Mouse (Mus musculus) forebrain, embryonic 13.5 days (tissue): ENCODE measurements around the gene Basp1. TPM values are rescaled to one million over a fixed set of nuclear protein-coding genes. Genes with fewer than 3 reads are reported as not detected.

Source experiments
- ATAC-seq: fragments of 200-750 bp; cut with Nextera tagmentation; 2 replicates; pipeline ENCODE4 v1.8.0; 2017
- H3K27ac ChIP-seq: fragments of 300-500 bp; sonication (generic); 2 replicates; pipeline ENCODE4 v1.5.1; 2015; ENCODE audit warnings: inconsistent platforms, mild to moderate bottlenecking, moderate library complexity
- H3K27me3 ChIP-seq: fragments of 300-500 bp; sonication (generic); 2 replicates; pipeline ENCODE4 v1.6.1; 2015; ENCODE audit warnings: mild to moderate bottlenecking, inconsistent platforms
- H3K36me3 ChIP-seq: fragments of 300-500 bp; sonication (generic); 2 replicates; pipeline ENCODE4 v1.6.1; 2015; ENCODE audit warnings: mild to moderate bottlenecking, inconsistent platforms; ENCODE audit not compliant: poor library complexity, severe bottlenecking
- H3K4me1 ChIP-seq: fragments of 300-500 bp; sonication (generic); 2 replicates; pipeline ENCODE4 v1.6.1; 2015; ENCODE audit warnings: inconsistent platforms
- H3K4me2 ChIP-seq: fragments of 300-500 bp; sonication (generic); 2 replicates; pipeline ENCODE4 v1.6.1; 2015; ENCODE audit warnings: inconsistent platforms, mild to moderate bottlenecking, moderate library complexity
- H3K4me3 ChIP-seq: fragments of 300-500 bp; sonication (generic); 2 replicates; pipeline ENCODE4 v1.5.1; 2015; ENCODE audit warnings: mild to moderate bottlenecking, inconsistent platforms
- H3K9ac ChIP-seq: fragments of 300-500 bp; sonication (generic); 2 replicates; pipeline ENCODE4 v1.6.1; 2015; ENCODE audit warnings: mild to moderate bottlenecking, inconsistent platforms
- H3K9me3 ChIP-seq: fragments of 300-500 bp; sonication (generic); replicated peaks from 2 replicates; pipeline ENCODE4 v1.6.1; 2016; ENCODE audit warnings: inconsistent platforms
- WGBS: fragments of 180-500 bp; shearing (Covaris S2); methylation state at CpG from one replicate; pipeline ENCODE4 v1.1.7; 2015; 5-methylcytosine and 5-hydroxymethylcytosine counted together
- polyA plus RNA-seq: library from polyadenylated mRNA; unstranded; fragments of >200 nt; fragmentation: Nextera tagmentation; extraction: Ambion mirVana; gene quantifications from 2 replicates; pipeline ENCODE4 v1.2.1, GENCODE M21; 2015

The Basp1 gene
- polyA plus RNA-seq, 1 experiment from 2014 or later = 164 TPM

DNA sequence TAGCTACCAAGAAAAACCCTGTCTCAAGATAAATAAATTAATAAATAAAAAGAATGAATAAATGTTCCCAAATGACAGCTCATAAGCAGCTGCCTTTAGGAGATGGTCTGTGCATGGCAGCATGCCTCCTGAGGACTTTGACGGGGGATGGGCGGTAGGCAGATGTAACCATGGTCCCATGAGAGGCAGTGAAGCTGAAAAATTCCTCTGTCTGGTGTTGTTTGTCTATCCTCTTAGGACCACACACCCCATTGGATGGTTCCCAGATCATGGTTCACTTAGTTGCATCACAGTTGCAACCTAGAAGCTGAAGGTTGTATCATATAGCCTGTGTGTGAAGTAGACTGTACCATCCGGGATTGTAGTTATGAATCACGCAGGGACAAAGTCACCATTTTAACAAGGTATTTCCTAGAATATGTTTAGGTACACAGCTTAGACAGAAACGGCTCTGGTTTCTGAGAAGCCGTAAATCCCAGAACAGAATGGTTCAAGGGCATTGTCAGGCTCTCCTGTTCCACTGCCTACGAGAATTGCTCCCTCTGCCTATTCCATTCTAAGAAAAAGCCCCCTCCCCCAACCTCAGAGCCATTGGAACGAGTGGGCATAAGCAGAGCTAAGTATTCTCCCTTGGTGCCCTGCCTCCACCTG, 29.7 kb upstream of the Basp1 start:
- WGBS = 84% methylated on average over 8 of the region's 8 CpGs
- peaks cover 43% of the 10 kb centered on the region for H3K27me3 ChIP-seq
- H3K4me1 ChIP-seq = peaks cover 7% of the 10 kb centered on the region; the same call in 1 of the 2 replicates
- no peaks in the 10 kb centered on the region for H3K36me3 ChIP-seq
- no peak overlapping the region for H3K9ac ChIP-seq
- no peak overlapping the region for H3K4me3 ChIP-seq
- no peak overlapping the region for H3K27ac ChIP-seq
- no peaks in the 10 kb centered on the region for H3K9me3 ChIP-seq
- no peak for ATAC-seq
- no peak overlapping the region for H3K4me2 ChIP-seq

DNA sequence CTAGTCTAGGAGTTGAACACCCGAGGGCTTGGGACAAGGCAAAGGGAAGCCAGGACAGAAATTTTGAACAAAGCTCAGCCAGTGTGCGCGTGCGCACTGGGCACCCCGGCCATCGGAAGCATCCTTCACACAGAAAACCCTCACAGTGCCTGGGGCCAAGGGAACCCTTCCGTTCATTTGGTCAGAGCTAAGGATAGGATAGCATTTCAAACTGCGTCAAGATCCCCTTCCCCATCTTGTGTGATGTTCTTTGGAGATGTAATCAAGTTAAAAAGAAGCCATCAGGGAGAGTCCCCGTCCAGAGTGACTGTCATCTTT, 28.3 kb upstream of the Basp1 start:
- no peak for ATAC-seq
- Histone ChIP-seq H3K27ac (no peak overlapping the region), H3K4me1 (peaks cover 7% of the 10 kb centered on the region; the same call in 1 of the 2 replicates), H3K36me3 (no peaks in the 10 kb centered on the region), H3K27me3 (peaks cover 35% of the 10 kb centered on the region), H3K9ac (no peak overlapping the region), H3K4me2 (no peak overlapping the region), H3K9me3 (no peaks in the 10 kb centered on the region), H3K4me3 (no peak overlapping the region)
- WGBS = 79% methylated on average over 9 of the region's 9 CpGs

DNA sequence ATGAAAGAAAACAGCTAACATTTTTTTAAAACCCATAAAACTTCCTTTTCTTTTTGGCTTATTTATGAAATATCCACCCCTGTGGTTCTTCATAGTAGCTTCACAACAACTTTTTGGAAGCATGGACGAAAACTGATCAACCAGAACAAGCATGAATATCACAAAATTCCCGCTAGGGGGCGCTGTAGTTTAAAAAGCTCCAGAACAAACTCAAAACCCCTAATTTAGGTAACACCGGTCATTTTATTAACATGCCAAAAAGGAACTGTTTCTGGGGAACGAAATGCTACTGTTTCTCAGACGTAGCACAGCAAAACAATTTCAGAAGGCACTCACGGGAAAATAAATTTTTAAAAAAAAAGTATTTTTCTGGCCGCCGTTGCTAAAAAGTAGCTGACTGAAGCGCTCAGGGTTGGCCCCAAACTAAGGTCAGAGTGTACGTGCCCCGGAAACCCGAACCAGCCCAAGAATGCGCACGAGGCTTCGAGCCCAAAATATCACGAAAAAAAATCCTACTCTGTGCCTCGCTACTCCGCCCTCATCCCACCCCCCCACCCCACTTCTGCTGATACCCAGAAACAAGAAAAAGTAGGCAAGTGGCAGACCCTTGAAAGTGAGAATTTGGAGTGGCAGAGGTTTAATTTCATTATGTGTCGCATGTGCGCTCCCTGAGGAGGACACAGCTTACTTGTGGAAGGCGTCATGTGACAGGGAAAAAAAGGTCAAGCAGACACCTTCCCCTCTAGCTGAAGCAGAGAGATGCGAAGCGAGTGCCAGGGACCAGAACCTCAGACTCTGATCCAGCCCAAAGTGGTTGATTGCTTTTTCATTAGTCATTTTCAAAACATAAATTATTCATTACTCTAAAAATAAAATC, 27.7 kb upstream of the Basp1 start:
- Histone ChIP-seq H3K27ac (no peak overlapping the region), H3K4me3 (no peak overlapping the region), H3K27me3 (peaks cover 35% of the 10 kb centered on the region), H3K4me2 (peak overlapping the region; percentile 28; the same call in 1 of the 2 replicates), H3K4me1 (peaks cover 7% of the 10 kb centered on the region; the same call in 1 of the 2 replicates), H3K9ac (no peak overlapping the region), H3K36me3 (no peaks in the 10 kb centered on the region), H3K9me3 (no peaks in the 10 kb centered on the region)
- 21% methylated on average over 24 of the region's 24 CpGs for WGBS
- peak; percentile 30; the same call in 1 of the 2 replicates for ATAC-seq

DNA sequence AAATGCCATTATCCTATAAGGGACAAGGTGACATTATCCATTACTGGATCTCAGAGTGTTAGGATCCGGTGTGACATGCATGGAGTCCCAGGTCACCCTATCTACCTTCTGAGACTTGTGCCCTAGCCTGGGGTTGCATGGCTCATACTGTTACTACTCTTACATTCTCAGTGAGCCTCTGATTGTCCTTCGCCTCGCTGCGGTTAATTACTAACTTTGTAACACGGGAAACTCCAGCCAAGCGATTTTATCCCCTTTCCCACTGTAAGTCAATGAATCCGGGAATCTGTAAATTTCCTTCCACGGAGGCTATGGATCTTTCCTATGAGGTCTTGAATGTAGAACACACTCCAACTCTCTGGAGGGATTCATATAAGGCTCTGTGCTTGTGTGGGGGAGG, 26.8 kb upstream of the Basp1 start:
- no peak overlapping the region for H3K4me2 ChIP-seq
- no peak overlapping the region for H3K4me3 ChIP-seq
- H3K4me1 ChIP-seq = no peaks in the 10 kb centered on the region
- no peak for ATAC-seq
- no peaks in the 10 kb centered on the region for H3K36me3 ChIP-seq
- 78% methylated on average over 8 of the region's 8 CpGs for WGBS
- no peak overlapping the region for H3K9ac ChIP-seq
- H3K9me3 ChIP-seq = no peaks in the 10 kb centered on the region
- no peak overlapping the region for H3K27ac ChIP-seq
- peaks cover 33% of the 10 kb centered on the region for H3K27me3 ChIP-seq

DNA sequence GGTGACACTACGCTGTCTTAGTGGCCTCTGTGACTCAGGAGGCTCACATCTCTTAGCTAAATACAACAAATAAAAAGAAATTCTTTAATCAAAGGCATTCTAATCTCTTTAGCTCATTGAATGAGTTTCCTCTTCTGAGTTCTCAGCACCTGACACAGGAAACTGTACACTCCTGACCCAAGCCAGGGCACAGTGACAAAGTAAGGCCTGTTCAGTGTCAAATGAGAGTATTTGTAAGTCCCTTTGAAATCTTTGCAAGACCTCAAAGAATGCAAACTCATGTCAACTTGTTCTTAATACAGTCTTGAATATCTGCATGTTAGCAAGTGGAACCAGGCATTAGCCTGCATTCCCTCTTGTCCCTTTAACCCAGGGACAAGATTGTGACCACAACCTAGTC, 18.8 kb upstream of the Basp1 start:
- no peaks in the 10 kb centered on the region for H3K9me3 ChIP-seq
- 31% methylated on average over 1 of the region's 1 CpGs for WGBS
- no peak for ATAC-seq

DNA sequence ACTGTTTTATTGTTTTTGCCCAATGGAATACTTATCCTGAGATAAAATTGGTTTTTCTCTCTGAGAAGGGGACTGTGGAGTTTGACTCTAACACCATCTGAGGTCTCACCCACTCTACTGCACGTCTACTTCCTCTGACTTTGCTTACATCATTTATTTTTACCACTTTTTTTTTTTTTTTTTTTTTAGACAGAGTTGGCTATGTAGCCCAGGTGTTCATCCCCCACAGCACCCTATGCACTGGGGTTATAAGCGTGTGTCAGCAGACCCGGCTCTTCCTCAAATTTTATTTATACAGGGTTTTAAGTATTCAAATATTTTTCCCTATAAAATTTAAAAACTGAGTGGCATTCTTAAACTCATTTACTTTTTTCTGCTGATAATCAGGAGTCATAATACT, 16.6 kb upstream of the Basp1 start:
- no peak overlapping the region for H3K4me2 ChIP-seq
- H3K4me3 ChIP-seq = no peak overlapping the region
- H3K27ac ChIP-seq = no peak overlapping the region
- H3K36me3 ChIP-seq = no peaks in the 10 kb centered on the region
- 86% methylated on average over 3 of the region's 3 CpGs for whole genome bisulfite sequencing
- no peak overlapping the region for H3K9ac ChIP-seq
- ATAC-seq = no peak
- no peaks in the 10 kb centered on the region for H3K27me3 ChIP-seq
- no peaks in the 10 kb centered on the region for H3K9me3 ChIP-seq
- no peaks in the 10 kb centered on the region for H3K4me1 ChIP-seq

More for the DNA sequence above, 18.8 kb upstream of the Basp1 start:
- Histone ChIP-seq H3K4me1 (no peaks in the 10 kb centered on the region), H3K4me2 (no peak overlapping the region), H3K27me3 (no peaks in the 10 kb centered on the region), H3K27ac (no peak overlapping the region), H3K9ac (no peak overlapping the region), H3K4me3 (no peak overlapping the region), H3K36me3 (no peaks in the 10 kb centered on the region)

DNA sequence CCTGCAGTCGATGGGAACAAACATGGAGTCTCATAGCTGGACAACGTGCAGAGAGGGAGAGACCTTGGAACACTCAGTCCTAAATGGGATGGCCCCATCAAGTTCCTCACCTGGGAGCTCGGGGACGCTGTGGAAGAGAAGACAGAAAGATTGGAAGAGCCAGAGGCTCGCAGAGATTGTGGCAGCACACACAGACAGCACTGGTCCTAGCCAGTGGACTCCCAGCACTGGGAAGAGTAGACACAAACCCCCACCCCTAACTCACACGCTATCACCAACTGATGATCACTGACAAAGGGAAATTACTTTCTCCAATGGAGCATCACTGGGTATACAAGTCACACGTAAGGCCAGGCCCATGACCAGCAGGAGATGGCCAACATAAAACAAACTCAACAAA, 15.4 kb upstream of the Basp1 start:
- peak; percentile 16; the same call in 1 of the 2 replicates for ATAC-seq
- WGBS = 67% methylated on average over 7 of the region's 7 CpGs
- Histone ChIP-seq H3K36me3 (no peaks in the 10 kb centered on the region), H3K4me1 (no peaks in the 10 kb centered on the region), H3K27me3 (no peaks in the 10 kb centered on the region), H3K27ac (no peak overlapping the region), H3K9ac (no peak overlapping the region), H3K4me3 (no peak overlapping the region), H3K4me2 (no peak overlapping the region), H3K9me3 (no peaks in the 10 kb centered on the region)

DNA sequence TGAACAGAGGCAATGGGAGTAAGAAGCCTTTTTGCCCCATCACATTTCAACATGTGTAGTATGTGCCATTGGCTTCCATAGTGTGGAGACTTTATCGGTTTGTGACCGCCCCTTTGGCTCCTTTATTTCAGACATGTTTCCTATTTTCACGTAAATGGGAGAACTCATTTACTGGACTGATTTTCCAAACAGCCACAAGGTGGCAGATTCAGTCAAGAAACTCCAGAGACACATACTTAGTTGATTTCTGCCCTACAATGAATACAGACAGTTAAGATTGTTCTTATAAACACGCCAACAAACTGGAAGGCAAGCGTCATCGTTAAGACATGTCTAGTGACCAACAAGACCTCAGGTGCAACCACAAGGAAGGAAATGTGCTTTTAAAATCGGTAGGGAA, 15.0 kb upstream of the Basp1 start:
- WGBS = 47% methylated on average over 7 of the region's 7 CpGs
- no peak overlapping the region for H3K27ac ChIP-seq

DNA sequence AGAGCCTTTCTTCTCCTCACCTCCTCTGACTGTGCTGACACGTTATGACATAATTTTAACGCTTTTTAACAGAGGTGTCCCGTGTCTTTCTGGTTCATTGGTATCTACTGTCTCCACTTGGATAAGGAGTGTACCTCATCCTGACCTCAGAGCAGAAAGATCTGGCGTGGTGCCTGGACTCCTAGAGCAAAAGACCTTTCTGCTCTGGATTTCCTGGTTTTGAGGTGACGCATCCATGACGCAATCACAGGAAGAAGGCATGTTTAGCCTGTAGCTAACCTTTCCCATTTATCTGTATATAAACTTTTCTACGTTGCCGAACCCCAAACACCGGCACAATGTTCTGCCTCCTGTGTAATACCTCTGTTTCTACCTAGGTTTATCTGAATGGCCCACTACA, 6.7 kb upstream of the Basp1 start:
- Histone ChIP-seq H3K4me3 (no peak overlapping the region), H3K36me3 (0 out of 2 replicates have a peak, but pooled peaks cover 10% of the 10 kb centered on the region), H3K27me3 (no peaks in the 10 kb centered on the region), H3K4me2 (no peak overlapping the region), H3K27ac (no peak overlapping the region), H3K4me1 (peaks cover 29% of the 10 kb centered on the region), H3K9me3 (no peaks in the 10 kb centered on the region), H3K9ac (no peak overlapping the region)
- 94% methylated on average over 9 of the region's 9 CpGs for WGBS
- no peak for ATAC-seq

More for the DNA sequence above, 15.0 kb upstream of the Basp1 start:
- ATAC-seq = peak; percentile 65; the same call in 1 of the 2 replicates
- Histone ChIP-seq H3K4me3 (no peak overlapping the region), H3K27me3 (no peaks in the 10 kb centered on the region), H3K4me2 (no peak overlapping the region), H3K36me3 (no peaks in the 10 kb centered on the region), H3K9ac (no peak overlapping the region), H3K4me1 (no peaks in the 10 kb centered on the region), H3K9me3 (no peaks in the 10 kb centered on the region)

DNA sequence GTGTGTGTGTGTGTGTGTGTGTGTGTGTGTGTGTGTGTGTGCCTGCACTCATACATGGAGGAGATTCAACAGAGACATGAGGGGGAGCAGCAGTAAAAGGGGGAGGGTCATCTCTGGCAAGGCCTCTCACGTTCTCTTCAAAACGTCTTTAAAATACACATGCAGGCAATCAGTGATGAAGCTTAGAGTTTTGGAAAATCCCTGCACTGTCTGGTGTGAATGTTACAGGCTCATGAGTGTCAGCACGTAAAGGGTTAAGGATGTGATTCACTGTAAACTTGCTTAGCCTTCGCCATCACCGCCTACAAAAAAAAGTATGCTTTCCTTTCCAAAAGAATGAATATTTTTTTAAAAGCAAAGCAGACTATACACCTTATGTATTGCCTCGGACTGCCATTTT, 2.8 kb upstream of the Basp1 start:
- Histone ChIP-seq H3K4me1 (peaks cover 27% of the 10 kb centered on the region), H3K36me3 (0 out of 2 replicates have a peak, but pooled peaks cover 6% of the 10 kb centered on the region), H3K9ac (peak overlapping the region; percentile 100), H3K27me3 (no peaks in the 10 kb centered on the region), H3K9me3 (no peaks in the 10 kb centered on the region), H3K4me2 (peak overlapping the region; percentile 71), H3K4me3 (peak overlapping the region; percentile 93), H3K27ac (peak overlapping the region; percentile 31; the same call in 1 of the 2 replicates)
- ATAC-seq = no peak
- WGBS = 37% methylated on average over 6 of the region's 6 CpGs

DNA sequence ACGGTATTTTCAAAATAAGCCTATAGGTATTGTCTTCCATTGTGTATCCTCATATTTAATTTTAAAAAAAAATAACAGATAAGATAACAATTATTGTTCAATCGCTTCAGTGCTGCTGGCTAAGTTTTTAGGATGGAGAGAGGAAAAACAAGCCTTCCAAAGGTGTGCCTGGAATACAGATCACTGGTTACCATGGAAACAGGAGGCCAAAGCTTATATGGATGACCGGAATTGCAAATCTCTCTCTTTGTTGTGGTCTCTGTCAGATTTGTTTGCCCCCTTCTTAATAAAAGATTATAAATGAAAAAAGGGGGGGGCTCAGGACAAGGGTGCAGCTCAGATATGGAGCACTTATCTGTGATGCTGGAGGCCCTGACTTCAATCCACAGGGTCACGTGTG, 2.4 kb upstream of the Basp1 start:
- H3K9ac ChIP-seq = peak overlapping the region; percentile 100
- no peaks in the 10 kb centered on the region for H3K27me3 ChIP-seq
- H3K27ac ChIP-seq = peak overlapping the region; percentile 31; the same call in 1 of the 2 replicates
- H3K9me3 ChIP-seq = no peaks in the 10 kb centered on the region
- 36% methylated on average over 4 of the region's 4 CpGs for WGBS
- H3K4me3 ChIP-seq = peak overlapping the region; percentile 93
- peak overlapping the region; percentile 71 for H3K4me2 ChIP-seq
- no peak for ATAC-seq
- 0 out of 2 replicates have a peak, but pooled peaks cover 6% of the 10 kb centered on the region for H3K36me3 ChIP-seq
- H3K4me1 ChIP-seq = peaks cover 31% of the 10 kb centered on the region

DNA sequence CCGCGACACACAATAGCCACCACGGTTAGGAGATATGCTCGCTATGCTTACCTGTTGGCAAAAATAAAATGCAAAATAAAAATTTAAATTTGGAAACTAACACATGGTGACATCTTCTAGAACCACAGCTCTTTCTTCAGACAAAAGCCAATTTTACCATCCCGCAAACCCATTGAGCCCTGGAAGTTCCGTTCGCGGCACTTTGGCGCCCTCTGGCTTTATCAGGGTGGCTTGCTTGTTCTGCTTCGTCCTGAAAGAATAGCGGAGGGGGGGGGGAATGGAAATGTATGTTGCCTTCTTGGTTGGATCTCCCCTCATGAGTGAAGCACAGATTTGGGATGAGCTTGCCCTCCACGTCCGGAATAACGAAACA, 1.2 kb upstream of the Basp1 start:
- Histone ChIP-seq H3K27ac (peak overlapping the region; percentile 99), H3K4me2 (peak overlapping the region; percentile 71), H3K36me3 (no peaks in the 10 kb centered on the region), H3K4me1 (peaks cover 42% of the 10 kb centered on the region), H3K9me3 (no peaks in the 10 kb centered on the region), H3K9ac (peak overlapping the region; percentile 100), H3K4me3 (peak overlapping the region; percentile 93), H3K27me3 (no peaks in the 10 kb centered on the region)
- WGBS = under 1% methylated on average over 14 of the region's 14 CpGs
- ATAC-seq = peak; percentile 33
